Mouse (Mus musculus): ENCODE measurements around the gene Bcat1. TPM values are rescaled to one million over a fixed set of nuclear protein-coding genes. Genes with fewer than 3 reads are reported as not detected.

Bcat1 gene
- polyA plus RNA-seq, 1 experiment, result 1.9 TPM

DNA sequence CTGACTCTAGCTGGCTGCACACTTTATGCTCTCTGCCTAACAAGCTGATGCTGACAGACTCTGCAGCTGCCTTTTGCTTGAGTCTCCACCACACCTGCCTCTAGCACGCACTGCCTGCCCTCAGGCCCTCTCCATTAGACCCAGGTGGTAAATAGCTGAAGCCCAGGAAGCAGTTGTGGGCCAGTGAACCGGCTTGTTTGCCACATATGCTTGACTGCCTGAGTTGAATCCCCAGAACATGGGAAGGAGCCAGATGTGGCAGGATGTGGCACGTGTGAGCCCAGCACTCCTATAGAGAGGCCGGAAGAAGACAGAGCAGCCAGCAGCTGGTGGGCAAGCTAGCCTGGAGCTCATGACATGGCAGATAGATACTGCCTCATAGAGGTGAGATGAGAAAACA is 55.4 kb downstream of the Bcat1 start:
- TF ChIP-seq POLR2A (IDR thresholded peaks at IDR 0.05; ENCODE audit: control insufficient read depth, extremely low read depth, insufficient read depth, low read length, poor library complexity) (no peak), CTCF (IDR thresholded peaks at IDR 0.05; ENCODE audit: borderline replicate concordance, control insufficient read depth, extremely low read depth, insufficient read depth, low read length, poor library complexity) (0 out of 2 replicates have a peak, but pooled peaks have one; percentile 29)
- WGBS, result 6% methylated on average over 4 of the region's 4 CpGs
- H3K4me3 ChIP-seq (ENCODE audit: control insufficient read depth, insufficient read depth, low read length), result no peak overlapping the region
- no peaks in the 10 kb centered on the region for H3K27me3 ChIP-seq (ENCODE audit: control insufficient read depth, insufficient read depth, low read length)
- peak overlapping the region; percentile 50 for H3K27ac ChIP-seq (ENCODE audit: control insufficient read depth, insufficient read depth, low read length)
- H3K4me1 ChIP-seq (replicated peaks; ENCODE audit: control insufficient read depth, insufficient read depth, low read length), result peaks cover 26% of the 10 kb centered on the region
- no peaks in the 10 kb centered on the region for H3K36me3 ChIP-seq (ENCODE audit: control insufficient read depth, insufficient read depth, low read length)
- peak; percentile 57 for DNase-seq

DNA sequence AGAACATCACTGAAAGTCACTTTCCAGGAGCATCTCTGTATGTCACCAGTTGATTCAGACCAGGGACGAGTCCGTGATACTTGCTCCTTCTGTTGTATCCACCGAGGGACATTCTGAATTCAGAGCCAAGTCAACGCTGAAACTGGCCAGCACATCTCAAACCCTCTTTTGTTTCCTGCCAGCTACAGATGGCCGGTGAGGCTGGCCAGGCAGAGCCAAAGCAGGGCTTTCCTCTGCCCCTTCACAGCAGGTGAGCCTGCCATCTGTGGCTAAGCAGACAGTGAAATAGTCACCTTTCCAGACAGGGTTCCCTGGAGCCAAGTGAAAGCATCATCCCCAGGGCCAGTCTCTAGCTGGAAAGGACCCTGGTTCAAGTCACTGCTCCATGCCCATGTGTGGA is 57.7 kb downstream of the Bcat1 start:
- 98% methylated on average over 5 of the region's 5 CpGs for WGBS
- Histone ChIP-seq H3K4me1 (replicated peaks; ENCODE audit: control insufficient read depth, insufficient read depth, low read length) (peaks cover 26% of the 10 kb centered on the region), H3K36me3 (ENCODE audit: control insufficient read depth, insufficient read depth, low read length) (no peaks in the 10 kb centered on the region), H3K27ac (ENCODE audit: control insufficient read depth, insufficient read depth, low read length) (no peak overlapping the region), H3K4me3 (ENCODE audit: control insufficient read depth, insufficient read depth, low read length) (no peak overlapping the region), H3K27me3 (ENCODE audit: control insufficient read depth, insufficient read depth, low read length) (no peaks in the 10 kb centered on the region)
- no peak for DNase-seq
- no peak for TF ChIP-seq POLR2A (IDR thresholded peaks at IDR 0.05; ENCODE audit: control insufficient read depth, extremely low read depth, insufficient read depth, low read length, poor library complexity)

DNA sequence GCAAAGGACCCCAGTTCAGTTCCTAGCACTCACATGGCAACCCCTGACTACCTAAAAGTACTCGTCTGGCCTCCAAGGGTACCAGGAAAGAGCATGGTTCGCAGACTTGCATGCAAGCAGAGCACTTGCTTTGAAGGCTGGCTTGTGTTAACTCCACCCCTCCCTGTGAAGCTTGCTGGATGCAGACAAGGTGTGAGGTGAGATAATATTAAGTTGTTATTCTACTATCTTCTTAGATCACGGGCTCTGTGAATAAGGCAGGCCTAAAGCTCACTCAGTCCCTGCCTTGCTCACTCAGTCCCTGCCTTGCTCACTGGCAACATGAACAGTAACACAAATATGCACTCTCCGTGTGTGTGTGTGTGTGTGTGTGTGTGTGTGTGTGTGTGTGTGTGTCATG is 58.5 kb downstream of the Bcat1 start:
- Histone ChIP-seq H3K4me1 (replicated peaks; ENCODE audit: control insufficient read depth, insufficient read depth, low read length) (peaks cover 26% of the 10 kb centered on the region), H3K27ac (ENCODE audit: control insufficient read depth, insufficient read depth, low read length) (no peak overlapping the region), H3K36me3 (ENCODE audit: control insufficient read depth, insufficient read depth, low read length) (no peaks in the 10 kb centered on the region), H3K4me3 (ENCODE audit: control insufficient read depth, insufficient read depth, low read length) (no peak overlapping the region), H3K27me3 (ENCODE audit: control insufficient read depth, insufficient read depth, low read length) (no peaks in the 10 kb centered on the region)
- no peak for TF ChIP-seq CTCF (IDR thresholded peaks at IDR 0.05; ENCODE audit: borderline replicate concordance, control insufficient read depth, extremely low read depth, insufficient read depth, low read length, poor library complexity)
- no peak for TF ChIP-seq POLR2A (IDR thresholded peaks at IDR 0.05; ENCODE audit: control insufficient read depth, extremely low read depth, insufficient read depth, low read length, poor library complexity)
- no peak for DNase-seq
- 94% methylated on average over 4 of the region's 4 CpGs for WGBS

DNA sequence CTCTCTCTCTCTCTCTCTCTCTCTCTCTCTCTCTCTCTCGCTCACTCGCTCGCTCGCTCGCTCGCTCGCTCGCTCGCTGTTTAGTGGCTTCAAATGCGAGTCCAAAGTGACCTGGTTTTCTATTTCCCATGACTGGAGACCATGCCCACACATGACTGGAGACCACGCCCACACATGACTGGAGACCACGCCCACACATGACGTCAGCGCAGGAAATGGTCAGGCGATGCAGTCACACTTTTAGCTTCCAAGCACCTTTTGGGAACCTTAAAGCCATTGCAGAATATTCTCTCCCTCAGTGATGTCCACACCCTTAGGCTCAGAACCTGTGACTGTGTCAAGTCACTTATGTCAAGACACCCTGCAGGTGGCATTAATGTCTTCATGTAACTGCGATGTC is 59.3 kb downstream of the Bcat1 start:
- Histone ChIP-seq H3K27me3 (ENCODE audit: control insufficient read depth, insufficient read depth, low read length) (no peaks in the 10 kb centered on the region), H3K36me3 (ENCODE audit: control insufficient read depth, insufficient read depth, low read length) (no peaks in the 10 kb centered on the region), H3K4me3 (ENCODE audit: control insufficient read depth, insufficient read depth, low read length) (no peak overlapping the region), H3K27ac (ENCODE audit: control insufficient read depth, insufficient read depth, low read length) (no peak overlapping the region), H3K4me1 (replicated peaks; ENCODE audit: control insufficient read depth, insufficient read depth, low read length) (peaks cover 23% of the 10 kb centered on the region)
- DNase-seq, result no peak
- WGBS, result 96% methylated on average over 16 of the region's 16 CpGs
- TF ChIP-seq POLR2A (IDR thresholded peaks at IDR 0.05; ENCODE audit: control insufficient read depth, extremely low read depth, insufficient read depth, low read length, poor library complexity) (no peak), CTCF (IDR thresholded peaks at IDR 0.05; ENCODE audit: borderline replicate concordance, control insufficient read depth, extremely low read depth, insufficient read depth, low read length, poor library complexity) (no peak)

DNA sequence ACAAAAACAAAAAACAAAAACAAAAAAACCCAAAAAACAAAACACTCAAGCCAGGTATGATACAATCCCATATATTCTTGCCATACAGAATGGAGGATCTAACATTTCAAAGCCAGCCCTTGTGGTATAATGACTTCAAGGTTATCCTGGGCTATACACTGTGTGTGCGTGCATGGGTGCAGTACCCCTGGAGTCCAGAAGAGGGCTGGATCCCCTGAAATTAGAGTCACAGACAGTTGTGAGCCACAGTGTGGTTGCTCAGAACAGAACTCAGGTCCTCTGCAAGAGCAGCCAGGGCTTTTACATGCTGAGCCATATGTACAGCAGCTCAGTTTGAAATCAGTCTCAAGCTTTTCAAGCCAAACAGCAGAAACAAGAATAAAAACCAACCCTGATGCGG is 61.0 kb downstream of the Bcat1 start:
- H3K27me3 ChIP-seq (ENCODE audit: control insufficient read depth, insufficient read depth, low read length), result no peaks in the 10 kb centered on the region
- no peaks in the 10 kb centered on the region for H3K36me3 ChIP-seq (ENCODE audit: control insufficient read depth, insufficient read depth, low read length)
- DNase-seq, result peak; percentile 12
- H3K27ac ChIP-seq (ENCODE audit: control insufficient read depth, insufficient read depth, low read length), result no peak overlapping the region
- H3K4me1 ChIP-seq (replicated peaks; ENCODE audit: control insufficient read depth, insufficient read depth, low read length), result peaks cover 11% of the 10 kb centered on the region
- 100% methylated on average over 2 of the region's 2 CpGs for WGBS
- H3K4me3 ChIP-seq (ENCODE audit: control insufficient read depth, insufficient read depth, low read length), result no peak overlapping the region
- TF ChIP-seq CTCF (IDR thresholded peaks at IDR 0.05; ENCODE audit: borderline replicate concordance, control insufficient read depth, extremely low read depth, insufficient read depth, low read length, poor library complexity) (no peak), POLR2A (IDR thresholded peaks at IDR 0.05; ENCODE audit: control insufficient read depth, extremely low read depth, insufficient read depth, low read length, poor library complexity) (no peak)

DNA sequence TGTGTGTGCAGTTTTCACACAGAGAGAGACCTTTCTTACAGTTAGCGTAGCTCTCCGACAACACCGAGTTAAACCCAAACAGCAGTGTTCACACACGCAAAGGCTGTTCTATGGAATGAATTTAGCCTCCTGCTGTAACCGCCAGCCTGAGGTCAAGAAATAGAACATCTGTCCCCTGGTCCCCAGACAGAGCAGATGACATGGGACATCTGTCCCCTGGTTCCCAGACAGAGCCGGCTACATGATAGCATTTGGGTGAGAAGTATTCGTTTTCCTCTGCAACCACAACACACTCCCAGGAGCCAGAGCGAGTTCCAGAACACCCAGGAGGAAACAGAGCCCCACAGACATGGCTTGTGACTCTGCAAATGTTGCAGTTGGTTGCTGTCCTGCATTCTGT is 63.3 kb downstream of the Bcat1 start:
- Histone ChIP-seq H3K4me1 (replicated peaks; ENCODE audit: control insufficient read depth, insufficient read depth, low read length) (no peaks in the 10 kb centered on the region), H3K4me3 (ENCODE audit: control insufficient read depth, insufficient read depth, low read length) (no peak overlapping the region), H3K36me3 (ENCODE audit: control insufficient read depth, insufficient read depth, low read length) (no peaks in the 10 kb centered on the region), H3K27me3 (ENCODE audit: control insufficient read depth, insufficient read depth, low read length) (no peaks in the 10 kb centered on the region), H3K27ac (ENCODE audit: control insufficient read depth, insufficient read depth, low read length) (no peak overlapping the region)
- no peak for DNase-seq
- TF ChIP-seq POLR2A (IDR thresholded peaks at IDR 0.05; ENCODE audit: control insufficient read depth, extremely low read depth, insufficient read depth, low read length, poor library complexity) (no peak), CTCF (IDR thresholded peaks at IDR 0.05; ENCODE audit: borderline replicate concordance, control insufficient read depth, extremely low read depth, insufficient read depth, low read length, poor library complexity) (no peak)
- 85% methylated on average over 8 of the region's 8 CpGs for WGBS

DNA sequence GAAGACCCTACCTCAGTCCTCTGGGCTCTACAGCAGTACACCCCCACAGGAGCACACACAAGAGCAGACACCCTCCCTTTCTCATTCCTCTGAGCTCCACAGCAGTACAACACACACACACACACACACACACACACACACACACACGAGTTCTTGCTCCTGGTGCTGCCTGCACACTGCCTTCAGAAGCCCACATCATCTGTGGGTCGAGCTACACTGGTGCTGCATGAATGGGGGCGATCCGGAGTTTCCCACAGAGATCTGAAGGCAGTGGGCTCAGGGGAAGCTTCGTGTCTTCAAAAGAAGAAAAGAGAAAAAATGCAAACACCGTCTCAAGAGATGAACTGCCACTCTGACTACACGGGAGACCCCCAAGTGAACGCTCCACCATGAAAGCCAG is 64.8 kb downstream of the Bcat1 start:
- Histone ChIP-seq H3K36me3 (ENCODE audit: control insufficient read depth, insufficient read depth, low read length) (no peaks in the 10 kb centered on the region), H3K4me1 (replicated peaks; ENCODE audit: control insufficient read depth, insufficient read depth, low read length) (no peaks in the 10 kb centered on the region), H3K27ac (ENCODE audit: control insufficient read depth, insufficient read depth, low read length) (no peak overlapping the region), H3K27me3 (ENCODE audit: control insufficient read depth, insufficient read depth, low read length) (no peaks in the 10 kb centered on the region), H3K4me3 (ENCODE audit: control insufficient read depth, insufficient read depth, low read length) (no peak overlapping the region)
- no peak for DNase-seq
- whole genome bisulfite sequencing, result 87% methylated on average over 8 of the region's 8 CpGs
- TF ChIP-seq CTCF (IDR thresholded peaks at IDR 0.05; ENCODE audit: borderline replicate concordance, control insufficient read depth, extremely low read depth, insufficient read depth, low read length, poor library complexity), result no peak
- TF ChIP-seq POLR2A (IDR thresholded peaks at IDR 0.05; ENCODE audit: control insufficient read depth, extremely low read depth, insufficient read depth, low read length, poor library complexity), result no peak
